Mouse (Mus musculus): ENCODE results near the gene Stk32b. TPM values are rescaled to one million over a fixed set of nuclear protein-coding genes. Genes with fewer than 3 reads are reported as not detected.

Gene Stk32b
- polyA plus RNA-seq (2014; fragmentation: Nextera tagmentation; extraction: Ambion mirVana): 0.67 and 0.85 TPM in 2 replicates

GRCm38 (mm10) chr5:37716505-37717372 is at the start of gene Stk32b:
Stk32b (minus strand) TSS chr5:37717171.
- ATAC-seq (ENCODE audit: insufficient number of reproducible peaks, low FRiP score, low TSS enrichment, low read depth) (peak; percentile 67), DNase-seq (ENCODE audit: low spot score) (peak; percentile 73)
- Histone ChIP-seq H3K4me1 (ENCODE audit: control insufficient read depth, insufficient read depth, low read length) (peaks cover 6% of the 10 kb centered on the region; the same call in 1 of the 2 replicates), H3K27me3 (ENCODE audit: control insufficient read depth, insufficient read depth, low read length) (peaks cover 10% of the 10 kb centered on the region; the same call in 1 of the 2 replicates), H3K4me3 (ENCODE audit: low read depth, low read length) (peak within 1 kb of the TSS; percentile 46), H3K9ac (ENCODE audit: low read length) (peak within 1 kb of the TSS; percentile 60), H3K27ac (replicated peaks; ENCODE audit: low read depth, low read length) (no peak within 1 kb of the TSS), H3K9me3 (ENCODE audit: control insufficient read depth, low read length) (no peaks in the 10 kb centered on the region), H3K4me2 (ENCODE audit: low read depth, severe bottlenecking) (peak within 1 kb of the TSS; percentile 91), H3K36me3 (ENCODE audit: control insufficient read depth, insufficient read depth, low read length) (no peaks in the 10 kb centered on the region)
- WGBS: under 1% methylated on average over 40 of the region's 40 CpGs

- no peaks in the 10 kb centered on the region for H3K27me3 ChIP-seq (ENCODE audit: control insufficient read depth, insufficient read depth, low read length)
- H3K4me1 ChIP-seq (ENCODE audit: control insufficient read depth, insufficient read depth, low read length): no peaks in the 10 kb centered on the region
- H3K9ac ChIP-seq (ENCODE audit: low read length): no peak overlapping the region
- no peak for ATAC-seq (ENCODE audit: insufficient number of reproducible peaks, low FRiP score, low TSS enrichment, low read depth)
- no peak overlapping the region for H3K4me3 ChIP-seq (ENCODE audit: low read depth, low read length)
- no peak overlapping the region for H3K27ac ChIP-seq (replicated peaks; ENCODE audit: low read depth, low read length)
- DNase-seq (ENCODE audit: low spot score): no peak
- H3K36me3 ChIP-seq (ENCODE audit: control insufficient read depth, insufficient read depth, low read length): no peaks in the 10 kb centered on the region
- 83% methylated on average over 8 of the region's 8 CpGs for WGBS
- H3K9me3 ChIP-seq (ENCODE audit: control insufficient read depth, low read length): no peaks in the 10 kb centered on the region
- H3K4me2 ChIP-seq (ENCODE audit: low read depth, severe bottlenecking): no peak overlapping the region
Measured at GRCm38 (mm10) chr5:37765851-37766250, 48.9 kb upstream of the Stk32b start.

GRCm38 (mm10) chr5:37762046-37762445 is 45.1 kb upstream of the Stk32b start:
- H3K4me3 ChIP-seq (ENCODE audit: low read depth, low read length): no peak overlapping the region
- ATAC-seq (ENCODE audit: insufficient number of reproducible peaks, low FRiP score, low TSS enrichment, low read depth): no peak
- no peaks in the 10 kb centered on the region for H3K9me3 ChIP-seq (ENCODE audit: control insufficient read depth, low read length)
- no peak overlapping the region for H3K4me2 ChIP-seq (ENCODE audit: low read depth, severe bottlenecking)
- DNase-seq (ENCODE audit: low spot score): no peak
- WGBS: 81% methylated on average over 3 of the region's 3 CpGs
- H3K9ac ChIP-seq (ENCODE audit: low read length): no peak overlapping the region
- H3K27ac ChIP-seq (replicated peaks; ENCODE audit: low read depth, low read length): no peak overlapping the region
- no peaks in the 10 kb centered on the region for H3K27me3 ChIP-seq (ENCODE audit: control insufficient read depth, insufficient read depth, low read length)
- H3K4me1 ChIP-seq (ENCODE audit: control insufficient read depth, insufficient read depth, low read length): no peaks in the 10 kb centered on the region
- no peaks in the 10 kb centered on the region for H3K36me3 ChIP-seq (ENCODE audit: control insufficient read depth, insufficient read depth, low read length)

- Histone ChIP-seq H3K4me3 (ENCODE audit: low read depth, low read length) (no peak overlapping the region), H3K4me2 (ENCODE audit: low read depth, severe bottlenecking) (no peak overlapping the region), H3K27ac (replicated peaks; ENCODE audit: low read depth, low read length) (no peak overlapping the region), H3K9ac (ENCODE audit: low read length) (no peak overlapping the region), H3K4me1 (ENCODE audit: control insufficient read depth, insufficient read depth, low read length) (0 out of 2 replicates have a peak, but pooled peaks cover 2% of the 10 kb centered on the region), H3K9me3 (ENCODE audit: control insufficient read depth, low read length) (no peaks in the 10 kb centered on the region), H3K36me3 (ENCODE audit: control insufficient read depth, insufficient read depth, low read length) (no peaks in the 10 kb centered on the region), H3K27me3 (ENCODE audit: control insufficient read depth, insufficient read depth, low read length) (no peaks in the 10 kb centered on the region)
- no peak for ATAC-seq (ENCODE audit: insufficient number of reproducible peaks, low FRiP score, low TSS enrichment, low read depth)
- WGBS: 76% methylated on average over 7 of the region's 7 CpGs
- DNase-seq (ENCODE audit: low spot score): no peak
Measured at GRCm38 (mm10) chr5:37753366-37753765, 36.4 kb upstream of the Stk32b start.

- no peak overlapping the region for H3K27ac ChIP-seq (replicated peaks; ENCODE audit: low read depth, low read length)
- ATAC-seq (ENCODE audit: insufficient number of reproducible peaks, low FRiP score, low TSS enrichment, low read depth): peak; percentile 54
- peak; percentile 84 for DNase-seq (ENCODE audit: low spot score)
- no peaks in the 10 kb centered on the region for H3K9me3 ChIP-seq (ENCODE audit: control insufficient read depth, low read length)
- no peak overlapping the region for H3K9ac ChIP-seq (ENCODE audit: low read length)
- 63% methylated on average over 8 of the region's 8 CpGs for WGBS
- no peaks in the 10 kb centered on the region for H3K36me3 ChIP-seq (ENCODE audit: control insufficient read depth, insufficient read depth, low read length)
- H3K4me1 ChIP-seq (ENCODE audit: control insufficient read depth, insufficient read depth, low read length): 0 out of 2 replicates have a peak, but pooled peaks cover 2% of the 10 kb centered on the region
- no peak overlapping the region for H3K4me2 ChIP-seq (ENCODE audit: low read depth, severe bottlenecking)
- no peaks in the 10 kb centered on the region for H3K27me3 ChIP-seq (ENCODE audit: control insufficient read depth, insufficient read depth, low read length)
- H3K4me3 ChIP-seq (ENCODE audit: low read depth, low read length): no peak overlapping the region
Measured at GRCm38 (mm10) chr5:37752027-37752967, 35.3 kb upstream of the Stk32b start.

- H3K27ac ChIP-seq (replicated peaks; ENCODE audit: low read depth, low read length): no peak overlapping the region
Measured at GRCm38 (mm10) chr5:37743889-37744707, 27.1 kb upstream of the Stk32b start.

GRCm38 (mm10) chr5:37736213-37736612 is 19.2 kb upstream of the Stk32b start:
- Histone ChIP-seq H3K9ac (ENCODE audit: low read length) (no peak overlapping the region), H3K36me3 (ENCODE audit: control insufficient read depth, insufficient read depth, low read length) (no peaks in the 10 kb centered on the region), H3K4me1 (ENCODE audit: control insufficient read depth, insufficient read depth, low read length) (no peaks in the 10 kb centered on the region; the same call in 1 of the 2 replicates), H3K9me3 (ENCODE audit: control insufficient read depth, low read length) (no peaks in the 10 kb centered on the region; the same call in 1 of the 2 replicates), H3K4me2 (ENCODE audit: low read depth, severe bottlenecking) (no peak overlapping the region), H3K27ac (replicated peaks; ENCODE audit: low read depth, low read length) (no peak overlapping the region), H3K4me3 (ENCODE audit: low read depth, low read length) (no peak overlapping the region), H3K27me3 (ENCODE audit: control insufficient read depth, insufficient read depth, low read length) (0 out of 2 replicates have a peak, but pooled peaks cover 4% of the 10 kb centered on the region)
- no peak for ATAC-seq (ENCODE audit: insufficient number of reproducible peaks, low FRiP score, low TSS enrichment, low read depth)
- no peak for DNase-seq (ENCODE audit: low spot score)
- 59% methylated on average over 7 of the region's 7 CpGs for WGBS

More at GRCm38 (mm10) chr5:37743889-37744707, 27.1 kb upstream of the Stk32b start:
- Histone ChIP-seq H3K4me3 (ENCODE audit: low read depth, low read length) (no peak overlapping the region), H3K4me1 (ENCODE audit: control insufficient read depth, insufficient read depth, low read length) (no peaks in the 10 kb centered on the region), H3K27me3 (ENCODE audit: control insufficient read depth, insufficient read depth, low read length) (no peaks in the 10 kb centered on the region), H3K9me3 (ENCODE audit: control insufficient read depth, low read length) (no peaks in the 10 kb centered on the region), H3K9ac (ENCODE audit: low read length) (no peak overlapping the region), H3K36me3 (ENCODE audit: control insufficient read depth, insufficient read depth, low read length) (no peaks in the 10 kb centered on the region), H3K4me2 (ENCODE audit: low read depth, severe bottlenecking) (no peak overlapping the region)
- ATAC-seq (ENCODE audit: insufficient number of reproducible peaks, low FRiP score, low TSS enrichment, low read depth) (no peak), DNase-seq (ENCODE audit: low spot score) (no peak)
- 76% methylated on average over 13 of the region's 13 CpGs for WGBS

All from limb, embryonic 11.5 days (tissue).